Mouse (Mus musculus): ENCODE results near the gene Ptpn1. TPM values are rescaled to one million over a fixed set of nuclear protein-coding genes. Genes with fewer than 3 reads are reported as not detected.

The Ptpn1 gene
- polyA plus RNA-seq (2012; rRNA removed), result 60.2 and 62.4 TPM in 2 replicates

DNA sequence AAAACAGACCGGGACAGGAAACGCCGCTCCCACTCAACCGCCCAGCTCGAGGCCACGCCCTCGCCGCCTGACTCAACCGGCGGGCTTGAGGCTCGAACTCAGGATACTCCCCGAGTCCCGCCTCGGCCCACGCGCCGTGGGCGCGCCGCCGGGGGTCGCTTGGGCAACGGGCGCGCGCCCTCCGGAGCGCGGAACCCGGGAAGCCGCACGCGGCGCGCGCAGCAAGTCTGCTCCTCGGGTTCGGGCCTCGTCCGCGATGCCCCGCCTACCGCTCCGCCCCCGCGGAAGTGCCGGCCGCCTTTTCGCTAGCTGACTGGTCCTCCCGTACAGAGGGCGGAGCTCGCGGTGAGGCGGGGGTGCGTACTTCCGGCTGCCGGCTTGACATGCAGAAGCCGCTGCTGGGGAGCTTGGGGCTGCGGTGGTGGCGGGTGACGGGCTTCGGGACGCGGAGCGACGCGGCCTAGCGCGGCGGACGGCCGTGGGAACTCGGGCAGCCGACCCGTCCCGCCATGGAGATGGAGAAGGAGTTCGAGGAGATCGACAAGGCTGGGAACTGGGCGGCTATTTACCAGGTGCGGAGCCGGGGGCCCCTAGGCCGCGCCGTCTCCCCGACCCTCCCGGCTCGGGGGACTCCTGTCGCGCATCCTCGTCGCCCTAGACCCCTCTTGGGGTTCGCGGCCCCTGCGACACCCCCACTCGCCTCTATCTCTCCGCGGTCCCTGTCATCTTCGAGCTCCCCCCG, at the start of gene Ptpn1:
TSS of gene Ptpn1 (plus strand) at position 73 of the 742 bp plus-strand sequence.
- TF ChIP-seq CTCF (IDR thresholded peaks at IDR 0.05; ENCODE audit: borderline replicate concordance, extremely low read depth, insufficient read depth, insufficient read length) (no peak), POLR2A (IDR thresholded peaks at IDR 0.05; ENCODE audit: borderline replicate concordance, extremely low read depth, insufficient read depth, insufficient read length, poor library complexity, severe bottlenecking) (peak; percentile 74)
- DNase-seq (ENCODE audit: low read depth), result peak; percentile 99

DNA sequence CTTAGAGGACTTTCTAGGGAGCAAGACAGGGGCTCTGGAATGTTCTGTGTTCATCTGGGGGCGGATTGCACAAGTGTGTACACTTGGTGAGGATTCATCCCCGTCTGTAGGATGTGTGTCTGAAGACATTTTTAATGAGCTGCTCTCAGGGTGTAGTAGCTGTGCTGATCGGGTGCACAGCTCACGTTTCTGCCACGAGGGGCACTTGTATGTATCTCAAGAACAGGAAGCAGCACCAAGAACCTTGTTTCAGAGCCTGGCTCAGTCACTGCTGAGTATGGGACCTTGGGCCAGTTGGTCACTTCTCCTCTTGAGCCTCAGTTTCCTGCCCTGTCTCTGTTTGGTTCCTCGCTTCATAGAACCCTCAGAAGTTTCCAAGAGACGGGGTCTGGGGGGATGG, 45.4 kb upstream of the Ptpn1 start:
- no peak for TF ChIP-seq CTCF (IDR thresholded peaks at IDR 0.05; ENCODE audit: borderline replicate concordance, extremely low read depth, insufficient read depth, insufficient read length)
- no peak for TF ChIP-seq POLR2A (IDR thresholded peaks at IDR 0.05; ENCODE audit: borderline replicate concordance, extremely low read depth, insufficient read depth, insufficient read length, poor library complexity, severe bottlenecking)
- no peak for DNase-seq (ENCODE audit: low read depth)

DNA sequence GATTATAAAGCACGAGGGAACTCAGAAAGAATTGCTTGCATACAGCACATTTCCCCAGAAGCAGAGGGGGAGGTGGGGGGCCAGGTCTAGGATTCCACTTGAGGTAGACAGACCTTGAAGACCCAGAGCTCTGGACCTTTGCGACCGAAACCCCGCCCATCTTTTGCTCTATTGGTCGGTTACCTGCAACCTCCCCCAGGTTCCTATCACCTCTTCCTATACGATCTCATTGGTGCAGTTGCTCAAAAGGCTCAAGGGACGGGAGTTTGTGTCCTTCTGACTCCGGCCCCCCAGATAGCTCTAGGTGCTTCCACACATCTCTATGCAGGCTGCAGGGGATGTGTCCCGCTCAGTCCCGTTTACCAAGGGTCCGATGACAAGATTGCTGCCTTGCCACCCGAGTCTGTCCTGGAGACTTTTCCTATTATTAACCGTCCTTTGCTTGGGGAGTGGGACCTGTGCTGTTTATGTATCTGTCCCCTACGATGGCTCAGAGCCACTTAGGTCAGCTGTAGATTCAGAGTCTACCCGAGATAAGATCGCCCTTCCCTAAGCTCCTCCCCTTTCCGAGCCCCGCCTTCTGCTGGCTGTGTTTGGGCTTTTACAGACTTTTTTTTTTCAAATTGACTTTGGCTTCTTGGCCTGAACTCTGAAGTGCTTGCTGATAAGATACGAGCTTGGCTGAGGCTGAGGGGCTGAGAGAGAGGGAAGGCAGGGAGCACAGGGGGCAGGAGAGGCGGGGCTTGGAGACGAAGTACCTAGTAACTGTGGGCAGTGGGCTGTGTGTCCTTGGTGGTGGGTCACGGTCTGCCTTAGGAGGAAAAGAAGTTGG, 44.1 kb upstream of the Ptpn1 start:
- TF ChIP-seq CTCF (IDR thresholded peaks at IDR 0.05; ENCODE audit: borderline replicate concordance, extremely low read depth, insufficient read depth, insufficient read length), result no peak
- no peak for TF ChIP-seq POLR2A (IDR thresholded peaks at IDR 0.05; ENCODE audit: borderline replicate concordance, extremely low read depth, insufficient read depth, insufficient read length, poor library complexity, severe bottlenecking)

DNA sequence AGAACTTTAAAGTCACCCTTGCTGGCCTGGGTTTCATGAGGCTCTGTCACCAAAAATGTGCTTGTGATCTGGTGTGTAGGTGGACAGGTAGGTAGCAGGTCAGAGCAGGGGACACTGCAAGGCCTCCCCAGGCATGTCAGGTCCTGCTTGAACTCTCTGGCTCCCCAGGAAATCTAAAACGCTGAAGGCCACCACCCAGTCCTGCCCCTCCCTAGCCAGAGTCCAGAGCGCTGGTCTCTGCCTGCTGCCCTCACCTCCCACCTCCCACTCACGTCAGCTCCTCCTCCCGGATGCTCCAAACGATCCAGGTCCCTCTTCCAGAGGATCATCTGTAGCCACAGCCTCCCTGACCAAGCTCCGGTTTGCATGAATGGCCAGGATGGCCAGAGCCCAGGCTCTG, 43.0 kb upstream of the Ptpn1 start:
- TF ChIP-seq POLR2A (IDR thresholded peaks at IDR 0.05; ENCODE audit: borderline replicate concordance, extremely low read depth, insufficient read depth, insufficient read length, poor library complexity, severe bottlenecking), result no peak
- no peak for TF ChIP-seq CTCF (IDR thresholded peaks at IDR 0.05; ENCODE audit: borderline replicate concordance, extremely low read depth, insufficient read depth, insufficient read length)
- DNase-seq (ENCODE audit: low read depth), result no peak

More for the DNA sequence above, 44.1 kb upstream of the Ptpn1 start:
- no peak for DNase-seq (ENCODE audit: low read depth)

DNA sequence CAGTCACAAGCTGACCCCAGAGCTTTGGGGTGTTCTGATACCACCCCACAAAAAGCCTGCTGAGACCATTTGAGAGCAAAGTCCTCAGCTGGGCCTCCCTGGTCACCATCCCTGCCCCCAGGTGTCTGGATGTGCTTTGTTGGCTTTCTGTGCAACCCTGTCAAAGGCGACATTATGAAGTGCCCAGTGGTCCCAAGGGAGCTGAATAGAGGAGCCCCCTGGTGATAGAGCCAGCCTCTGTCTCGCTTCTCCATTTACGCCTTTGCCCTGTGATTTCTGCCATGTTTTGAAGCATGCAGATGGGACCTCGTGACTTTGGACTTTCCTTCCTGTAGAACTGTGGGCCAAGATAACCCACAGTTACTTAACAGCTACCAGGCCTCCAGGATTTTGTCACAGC, 42.0 kb upstream of the Ptpn1 start:
- no peak for DNase-seq (ENCODE audit: low read depth)
- TF ChIP-seq POLR2A (IDR thresholded peaks at IDR 0.05; ENCODE audit: borderline replicate concordance, extremely low read depth, insufficient read depth, insufficient read length, poor library complexity, severe bottlenecking), result no peak
- no peak for TF ChIP-seq CTCF (IDR thresholded peaks at IDR 0.05; ENCODE audit: borderline replicate concordance, extremely low read depth, insufficient read depth, insufficient read length)

DNA sequence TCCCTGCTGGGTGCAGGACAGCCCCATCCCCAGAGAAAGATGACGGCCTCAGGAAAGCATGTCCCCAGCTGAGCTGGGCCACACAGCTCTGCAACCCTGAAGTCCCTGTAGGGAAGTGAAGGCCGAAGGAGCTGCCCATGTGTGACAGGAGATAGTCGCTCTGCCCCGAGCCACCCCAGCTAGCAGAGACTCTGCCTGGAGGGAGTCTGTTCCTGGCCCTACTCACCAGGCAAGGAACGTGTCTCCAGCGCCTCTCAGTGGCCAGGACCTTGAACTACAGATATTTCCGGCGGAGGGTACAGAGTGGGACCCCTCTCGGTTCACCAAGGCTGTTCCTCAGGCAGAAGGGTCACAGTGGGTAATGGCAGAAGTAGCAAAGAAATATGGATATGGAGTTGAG, 39.9 kb upstream of the Ptpn1 start:
- no peak for TF ChIP-seq POLR2A (IDR thresholded peaks at IDR 0.05; ENCODE audit: borderline replicate concordance, extremely low read depth, insufficient read depth, insufficient read length, poor library complexity, severe bottlenecking)
- TF ChIP-seq CTCF (IDR thresholded peaks at IDR 0.05; ENCODE audit: borderline replicate concordance, extremely low read depth, insufficient read depth, insufficient read length), result peak; percentile 61
- no peak for DNase-seq (ENCODE audit: low read depth)

DNA sequence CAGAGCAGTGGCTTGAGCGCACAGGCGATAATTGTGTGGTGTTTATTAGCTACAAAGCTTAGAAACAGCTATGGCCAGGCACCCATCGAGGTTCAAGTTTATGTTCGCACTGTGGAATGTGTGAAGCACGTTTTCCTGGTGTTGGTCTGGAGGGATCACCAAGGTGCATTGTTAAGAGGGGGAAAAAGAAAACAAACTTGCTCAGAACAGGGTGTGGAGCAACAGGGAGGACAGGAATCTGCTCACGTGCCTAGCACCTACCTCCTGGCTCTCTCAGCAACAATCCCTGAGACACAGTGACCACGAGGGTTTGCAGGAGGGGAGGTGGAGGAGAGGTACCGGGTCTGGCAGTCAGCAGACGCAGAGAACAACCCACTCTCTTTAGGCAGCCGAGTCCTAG, 38.2 kb upstream of the Ptpn1 start:
- DNase-seq (ENCODE audit: low read depth), result no peak
- TF ChIP-seq CTCF (IDR thresholded peaks at IDR 0.05; ENCODE audit: borderline replicate concordance, extremely low read depth, insufficient read depth, insufficient read length) (no peak), POLR2A (IDR thresholded peaks at IDR 0.05; ENCODE audit: borderline replicate concordance, extremely low read depth, insufficient read depth, insufficient read length, poor library complexity, severe bottlenecking) (no peak)

DNA sequence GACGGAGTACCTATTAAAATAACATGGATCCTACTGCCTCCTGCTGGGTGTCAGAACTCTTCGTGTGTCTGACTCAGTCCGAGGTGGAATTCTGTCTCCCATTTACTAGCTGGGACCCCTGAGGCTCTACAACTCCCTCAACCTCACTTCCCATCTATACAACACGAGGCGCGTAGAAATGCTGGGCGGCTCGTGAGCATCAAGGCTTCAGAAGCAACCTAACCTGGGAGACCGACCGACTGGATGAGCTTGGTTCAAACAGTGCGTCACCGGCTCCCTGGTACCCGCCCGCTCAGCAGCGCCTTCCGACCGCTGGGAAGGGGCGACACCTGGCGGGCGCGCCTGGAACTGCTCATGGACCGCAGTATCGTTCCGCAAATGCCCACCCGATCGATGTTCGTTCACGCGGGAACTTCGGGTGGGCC, 36.9 kb upstream of the Ptpn1 start:
- no peak for TF ChIP-seq POLR2A (IDR thresholded peaks at IDR 0.05; ENCODE audit: borderline replicate concordance, extremely low read depth, insufficient read depth, insufficient read length, poor library complexity, severe bottlenecking)
- peak; percentile 97 for TF ChIP-seq CTCF (IDR thresholded peaks at IDR 0.05; ENCODE audit: borderline replicate concordance, extremely low read depth, insufficient read depth, insufficient read length)

DNA sequence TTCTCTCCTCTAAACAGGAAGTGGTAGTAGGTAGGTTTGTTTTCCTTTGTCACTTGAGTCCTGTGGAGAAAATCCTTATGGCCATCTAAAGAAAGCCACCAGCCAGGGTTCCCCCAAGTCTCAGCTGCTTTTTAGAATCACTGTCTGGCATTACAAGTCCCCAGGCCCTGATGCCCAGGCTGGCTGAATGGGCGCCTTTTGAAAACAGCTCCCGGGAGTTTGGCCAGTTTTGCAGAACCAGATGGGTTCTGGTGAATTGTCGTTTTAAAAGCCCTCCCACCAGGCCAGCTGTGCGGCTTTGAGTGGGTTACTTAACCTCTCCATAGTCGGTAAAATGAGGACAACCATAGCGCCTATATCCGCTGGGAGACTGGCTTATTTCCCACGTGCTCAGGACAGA, 34.0 kb upstream of the Ptpn1 start:
- no peak for DNase-seq (ENCODE audit: low read depth)
- TF ChIP-seq CTCF (IDR thresholded peaks at IDR 0.05; ENCODE audit: borderline replicate concordance, extremely low read depth, insufficient read depth, insufficient read length) (no peak), POLR2A (IDR thresholded peaks at IDR 0.05; ENCODE audit: borderline replicate concordance, extremely low read depth, insufficient read depth, insufficient read length, poor library complexity, severe bottlenecking) (no peak)

More for the DNA sequence above, 36.9 kb upstream of the Ptpn1 start:
- peak; percentile 87 for DNase-seq (ENCODE audit: low read depth)

DNA sequence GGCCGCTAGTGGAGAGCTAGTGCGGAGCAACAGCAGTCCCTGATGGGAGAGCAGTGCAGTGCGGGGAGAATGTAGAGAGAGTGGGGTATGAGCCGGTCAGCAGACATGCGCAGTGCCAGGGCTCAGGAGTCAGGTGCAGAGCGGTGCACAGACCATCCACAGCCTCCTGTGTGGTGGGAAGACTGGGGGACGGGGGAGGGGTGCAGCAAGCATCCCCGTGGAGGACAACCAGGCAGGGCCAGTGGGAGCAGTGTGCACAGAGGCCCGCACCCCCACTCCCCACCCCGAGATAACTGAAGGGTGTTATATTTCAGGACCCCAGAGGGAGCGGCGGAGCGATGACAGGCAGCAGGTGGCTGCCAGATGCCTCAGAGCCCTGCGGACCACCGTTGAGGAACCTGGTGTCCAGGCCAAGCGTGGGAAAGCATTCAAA, 31.9 kb upstream of the Ptpn1 start:
- TF ChIP-seq CTCF (IDR thresholded peaks at IDR 0.05; ENCODE audit: borderline replicate concordance, extremely low read depth, insufficient read depth, insufficient read length) (no peak), POLR2A (IDR thresholded peaks at IDR 0.05; ENCODE audit: borderline replicate concordance, extremely low read depth, insufficient read depth, insufficient read length, poor library complexity, severe bottlenecking) (no peak)
- DNase-seq (ENCODE audit: low read depth), result no peak

DNA sequence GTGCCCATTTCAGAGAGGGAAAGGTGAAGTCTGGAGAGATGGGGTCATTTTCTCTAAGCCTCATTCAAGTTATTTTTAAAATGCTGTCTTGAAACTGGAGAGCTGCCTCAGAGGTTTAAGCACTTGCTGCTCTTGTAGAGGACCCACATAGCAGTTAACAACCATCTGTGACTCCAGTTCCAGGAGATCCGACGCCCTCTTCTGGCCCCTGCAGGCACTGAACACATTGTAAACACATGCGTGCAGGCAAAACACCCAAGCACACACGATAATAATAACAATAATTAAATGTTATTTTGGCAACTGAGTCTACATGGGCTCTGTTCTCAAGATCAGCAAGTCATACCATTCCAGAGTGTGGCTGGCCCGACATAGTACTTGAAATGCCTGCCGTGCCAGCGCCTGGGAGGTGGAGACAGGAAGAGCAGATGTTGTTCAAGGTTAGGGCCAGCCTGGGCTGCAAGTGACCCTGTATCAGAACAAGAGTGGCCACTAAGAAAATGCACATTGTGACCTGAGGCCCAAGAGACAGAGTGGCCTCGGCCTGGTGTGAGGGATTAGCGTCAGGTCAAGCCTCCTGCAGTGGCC, 29.6 kb upstream of the Ptpn1 start:
- DNase-seq (ENCODE audit: low read depth), result no peak
- TF ChIP-seq CTCF (IDR thresholded peaks at IDR 0.05; ENCODE audit: borderline replicate concordance, extremely low read depth, insufficient read depth, insufficient read length) (no peak), POLR2A (IDR thresholded peaks at IDR 0.05; ENCODE audit: borderline replicate concordance, extremely low read depth, insufficient read depth, insufficient read length, poor library complexity, severe bottlenecking) (no peak)
